Mouse (Mus musculus) subcutaneous adipose tissue, adult 2 months (tissue): ENCODE data around the gene Orm2. TPM values are rescaled to one million over a fixed set of nuclear protein-coding genes. Genes with fewer than 3 reads are reported as not detected.

ENCODE experiments used
- polyA plus RNA-seq: library from polyadenylated mRNA; depleted of rRNA; stranded (reverse); fragments of >200 nt; gene quantifications from 2 replicates; pipeline ENCODE4 v1.2.3, GENCODE M21; 2012; ENCODE audit warnings: low replicate concordance; rRNA removed

Gene Orm2
- 2.5 and 13.6 TPM in 2 replicates for polyA plus RNA-seq

GRCm38 (mm10) chr4:63362150-63362549, at the start of gene Orm2:
Gene Orm2, plus strand, starts transcription at chr4:63362449.

GRCm38 (mm10) chr4:63344295-63344694, 18.0 kb upstream of the Orm2 start, which contains the start of gene Orm1:
Gene Orm1, plus strand, starts transcription at chr4:63344560.

GRCm38 (mm10) chr4:63355877-63356665, 6.2 kb upstream of the Orm2 start, which contains the start of gene Orm3:
Gene Orm3, plus strand, starts transcription at chr4:63356162.

GRCm38 (mm10) chr4:63403040-63403959, 41.1 kb downstream of the Orm2 start, which contains the start of gene Akna:
Gene Akna, minus strand, starts transcription at chr4:63403354.

Other genes with a start within 250 kb of the Orm2 start
- gene Ambp, start 207.7 kb upstream of the Orm2 start, polyA plus RNA-seq = 0.11 and 1.1 TPM in 2 replicates
- 1.3 TPM in 1 of 2 replicates, not detected in the other for gene Kif12, start 190.3 kb upstream of the Orm2 start, polyA plus RNA-seq
- 7.3 and 18.4 TPM in 2 replicates for gene Col27a1, start 148.4 kb upstream of the Orm2 start, polyA plus RNA-seq
- 116 and 597 TPM in 2 replicates for gene Orm1, start 17.9 kb upstream of the Orm2 start, polyA plus RNA-seq
- gene Orm3, start 6.3 kb upstream of the Orm2 start, polyA plus RNA-seq = 1.2 and 3.1 TPM in 2 replicates
- 6.6 and 10.3 TPM in 2 replicates for gene Akna, start 40.9 kb downstream of the Orm2 start, polyA plus RNA-seq
- 2.8 and 18.6 TPM in 2 replicates for gene Whrn, start 133.5 kb downstream of the Orm2 start, polyA plus RNA-seq
- gene Atp6v1g1, start 182.3 kb downstream of the Orm2 start, polyA plus RNA-seq = 40.7 and 41.4 TPM in 2 replicates
- gene Tmem268, start 196.3 kb downstream of the Orm2 start, polyA plus RNA-seq = 15.7 and 20.1 TPM in 2 replicates
- not detected in 2 replicates for gene Gm11213, start 242.8 kb downstream of the Orm2 start, polyA plus RNA-seq